Comparison of ENCODE assay signal across 14 mouse cellular contexts in genomic region chr4:135895071-135895571, GRCm38 (mm10). TPM values are rescaled to one million over a fixed set of nuclear protein-coding genes. Genes with fewer than 3 reads are reported as not detected.
DNase-seq lines count a peak whose midpoint lies in the region; ATAC-seq and TF ChIP-seq lines count a peak whose summit lies in the region.
"Had no signal": no experiment of that assay in that cellular context is flagged by ENCODE, and none has a peak within 500 bp of the region (broad histone marks: within the 10 kb centered on the region; RNA-seq: fewer than 3 reads in every experiment).

TSS of gene Cnr2 (plus strand) at chr4:135895394.

- H3K9me3 ChIP-seq in midbrain, embryonic 10.5 days (replicated peaks), result no peaks in the 10 kb centered on the region
- H3K9me3 ChIP-seq in midbrain, embryonic 14.5 days (ENCODE audit: control insufficient read depth, low read length), result no peaks in the 10 kb centered on the region
- H3K9me3 ChIP-seq: heart, embryonic 10.5 days; limb, embryonic 12.5 days had no signal

- no peak for TF ChIP-seq CTCF in bone marrow macrophage, adult 2 months (IDR thresholded peaks at IDR 0.05; ENCODE audit: low read depth, low read length)

- H3K36me3 ChIP-seq in midbrain, embryonic 10.5 days, result no peaks in the 10 kb centered on the region
- H3K36me3 ChIP-seq in midbrain, embryonic 14.5 days (ENCODE audit: control insufficient read depth, insufficient read depth, low read length), result no peaks in the 10 kb centered on the region
- H3K36me3 ChIP-seq: heart, embryonic 10.5 days; limb, embryonic 12.5 days had no signal

- DNase-seq in midbrain, embryonic 10.5 days (ENCODE audit: low spot score), result no peak
- DNase-seq in midbrain, embryonic 14.5 days, result no peak
- peak; percentile 56 to 65 for DNase-seq in thymus, postnatal 36 days
- DNase-seq in layer of hippocampus, adult 9-11 months, result no peak
- DNase-seq in right cerebral cortex, postnatal 4 days, result no peak
- DNase-seq in yolk sac, embryonic 10.5 days (ENCODE audit: low spot score), result no peak
- DNase-seq: forebrain, postnatal 0 days; kidney, postnatal 25 days had no signal

- no peak for TF ChIP-seq POLR2A in bone marrow macrophage, adult 2 months (IDR thresholded peaks at IDR 0.05; ENCODE audit: borderline replicate concordance, low read depth, low read length)

- no peak for ATAC-seq in midbrain, embryonic 14.5 days (ENCODE audit: low FRiP score, low TSS enrichment)
- ATAC-seq in megakaryocyte, adult 5-6 weeks (ENCODE audit: poor library complexity, severe bottlenecking), result peak; percentile 33
- ATAC-seq: forebrain, postnatal 0 days; midbrain, embryonic 16.5 days; Patski had no signal

- no peak within 1 kb of the TSS for H3K4me3 ChIP-seq in midbrain, embryonic 10.5 days
- no peak within 1 kb of the TSS for H3K4me3 ChIP-seq in midbrain, embryonic 14.5 days (replicated peaks; ENCODE audit: low read depth, low read length)
- H3K4me3 ChIP-seq in bone marrow macrophage, adult 2 months (ENCODE audit: insufficient read depth, low read length), result peak within 1 kb of the TSS; percentile 57
- H3K4me3 ChIP-seq: heart, embryonic 10.5 days; limb, embryonic 12.5 days had no signal

- H3K27me3 ChIP-seq in midbrain, embryonic 10.5 days (ENCODE audit: low read depth, poor library complexity, severe bottlenecking), result no peaks in the 10 kb centered on the region
- H3K27me3 ChIP-seq in midbrain, embryonic 14.5 days (ENCODE audit: control insufficient read depth, insufficient read depth, low read length), result no peaks in the 10 kb centered on the region
- H3K27me3 ChIP-seq: Patski had no signal

- H3K27ac ChIP-seq in midbrain, embryonic 10.5 days (replicated peaks), result 0 out of 2 replicates have a peak within 1 kb of the TSS, but pooled peaks have one; percentile 13
- H3K27ac ChIP-seq in midbrain, embryonic 14.5 days (replicated peaks; ENCODE audit: low read depth, low read length), result no peak within 1 kb of the TSS
- peak within 1 kb of the TSS; percentile 82 for H3K27ac ChIP-seq in bone marrow macrophage, adult 2 months (ENCODE audit: insufficient read depth, low read depth, low read length)
- H3K27ac ChIP-seq: heart, embryonic 10.5 days; limb, embryonic 12.5 days had no signal

- no peak within 1 kb of the TSS for H3K9ac ChIP-seq in midbrain, embryonic 14.5 days (replicated peaks; ENCODE audit: low read length)
- H3K9ac ChIP-seq: forebrain, postnatal 0 days; limb, embryonic 12.5 days had no signal

- H3K4me1 ChIP-seq in midbrain, embryonic 10.5 days, result 0 out of 2 replicates have a peak, but pooled peaks cover 5% of the 10 kb centered on the region
- H3K4me1 ChIP-seq in midbrain, embryonic 14.5 days (ENCODE audit: control insufficient read depth, insufficient read depth, low read length), result no peaks in the 10 kb centered on the region
- H3K4me1 ChIP-seq in bone marrow macrophage, adult 2 months (ENCODE audit: control insufficient read depth, insufficient read depth, low read length), result peaks cover 46% of the 10 kb centered on the region

- WGBS in midbrain, embryonic 10.5 days, result 59% methylated on average over 8 of the region's 8 CpGs
- WGBS in midbrain, embryonic 14.5 days, result 56% methylated on average over 8 of the region's 8 CpGs

- no peak within 1 kb of the TSS for H3K4me2 ChIP-seq in midbrain, embryonic 14.5 days (ENCODE audit: low read length)
- H3K4me2 ChIP-seq: limb, embryonic 12.5 days had no signal

RNA-seq across cellular contexts. Expression of gene Cnr2, which starts in this region (rescaled TPM):
- 0.46 and 0.60 TPM in 2 replicates for polyA plus RNA-seq in midbrain, embryonic 10.5 days (2016; fragmentation: Nextera tagmentation; extraction: Ambion mirVana)
- 0.17 TPM in 1 of 2 replicates, not detected in the other for polyA plus RNA-seq in midbrain, embryonic 14.5 days (2014; fragmentation: Nextera tagmentation; extraction: Ambion mirVana)
- 17.3 and 18.8 TPM in 2 replicates for polyA plus RNA-seq in bone marrow macrophage, adult 2 months (2012; ENCODE audit: insufficient read depth, insufficient read length, missing spikeins)
- total RNA-seq in megakaryocyte, adult 5-6 weeks (2015), result 15.2 and 16.9 TPM in 2 replicates
- total RNA-seq in megakaryocyte, adult 5-6 weeks (2017), result 18.8 and 20.7 TPM in 2 replicates

Comparison
In these comparisons a context has a peak if more than half of its experiments do, and no peak if none do; other contexts are left out.
1. RNA of gene Cnr2 (polyA plus RNA-seq): 17.3 to 18.8 TPM in bone marrow macrophage, adult 2 months; 0.46 to 0.60 TPM in midbrain, embryonic 10.5 days and 0.17 TPM in midbrain, embryonic 14.5 days; every median in the first group is over 10 times any median in the second.
2. DNase-seq: peak in thymus, postnatal 36 days (2 of 2); none in midbrain, embryonic 10.5 days (single experiment), midbrain, embryonic 14.5 days (single experiment), layer of hippocampus, adult 9-11 months (single experiment), right cerebral cortex, postnatal 4 days (single experiment) and yolk sac, embryonic 10.5 days (single experiment).